Mouse (Mus musculus) forebrain, embryonic 15.5 days (tissue): ENCODE results near the gene Mepce. TPM values are rescaled to one million over a fixed set of nuclear protein-coding genes. Genes with fewer than 3 reads are reported as not detected.

Experiments
- ATAC-seq: fragments of 200-750 bp; cut with Nextera tagmentation; replicated peaks from 2 replicates; pipeline ENCODE4 v1.8.0; 2017; ENCODE audit warnings: mild to moderate bottlenecking, moderate TSS enrichment, moderate library complexity
- H3K27ac ChIP-seq: fragments of 300-500 bp; sonication (generic); replicated peaks from 2 replicates; pipeline ENCODE4 v1.5.1; 2015; ENCODE audit warnings: mild to moderate bottlenecking, inconsistent platforms
- H3K27me3 ChIP-seq: fragments of 300-500 bp; sonication (generic); 2 replicates; pipeline ENCODE4 v1.6.1; 2015; ENCODE audit warnings: inconsistent platforms
- H3K36me3 ChIP-seq: fragments of 300-500 bp; sonication (generic); 2 replicates; pipeline ENCODE4 v1.6.1; 2015; ENCODE audit warnings: mild to moderate bottlenecking, inconsistent platforms
- H3K4me1 ChIP-seq: fragments of 300-500 bp; sonication (generic); 2 replicates; pipeline ENCODE4 v1.6.1; 2015; ENCODE audit warnings: inconsistent platforms
- H3K4me2 ChIP-seq: fragments of 300-500 bp; sonication (generic); replicated peaks from 2 replicates; pipeline ENCODE4 v1.6.1; 2015; ENCODE audit warnings: mild to moderate bottlenecking, inconsistent platforms
- H3K4me3 ChIP-seq: fragments of 300-500 bp; sonication (generic); 2 replicates; pipeline ENCODE4 v1.5.1; 2015; ENCODE audit warnings: mild to moderate bottlenecking, inconsistent platforms
- H3K9ac ChIP-seq: fragments of 300-500 bp; sonication (generic); replicated peaks from 2 replicates; pipeline ENCODE4 v1.6.1; 2015; ENCODE audit warnings: mild to moderate bottlenecking, inconsistent platforms
- H3K9me3 ChIP-seq: fragments of 300-500 bp; sonication (generic); 2 replicates; pipeline ENCODE4 v1.6.1; 2016; ENCODE audit warnings: inconsistent platforms
- WGBS: fragments of 180-500 bp; shearing (Covaris S2); methylation state at CpG from one replicate; pipeline ENCODE4 v1.1.7; 2015; ENCODE audit warnings: mixed read lengths; 5-methylcytosine and 5-hydroxymethylcytosine counted together
- polyA plus RNA-seq: library from polyadenylated mRNA; unstranded; fragments of >200 nt; fragmentation: Nextera tagmentation; extraction: Ambion mirVana; gene quantifications from 2 replicates; pipeline ENCODE4 v1.2.1, GENCODE M21; 2015

Mepce gene
- polyA plus RNA-seq, 1 experiment from 2014 or later: 12.3 TPM

DNA sequence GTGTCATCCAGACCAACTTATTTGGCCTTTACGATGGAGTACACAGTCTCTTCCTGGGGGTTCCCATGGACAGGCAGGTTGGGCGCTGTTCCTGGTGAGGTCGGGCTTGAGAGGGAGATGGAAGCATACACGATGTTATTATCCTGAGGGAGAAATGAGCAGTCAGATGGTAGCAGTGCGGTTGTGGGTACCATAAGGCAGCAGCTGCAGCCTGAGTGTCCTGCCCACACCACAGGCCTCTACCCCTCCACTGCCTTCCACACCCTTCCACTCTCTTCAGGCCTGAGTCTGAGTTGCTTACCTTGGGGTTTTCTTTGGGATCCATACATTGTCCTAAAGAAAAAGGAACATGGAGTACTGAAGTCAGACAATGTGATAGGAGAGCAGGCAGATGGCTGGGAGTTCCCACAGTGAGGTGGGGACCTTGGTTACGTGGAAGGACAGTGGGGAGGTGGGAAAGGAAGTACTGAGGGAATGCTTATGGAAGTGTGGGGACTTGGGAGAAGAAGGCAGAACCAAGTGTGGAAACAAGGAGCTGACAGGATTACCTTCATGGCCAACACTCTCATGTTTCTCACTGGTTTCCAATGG, 36.1 kb upstream of the Mepce start:
- no peak overlapping the region for H3K4me2 ChIP-seq
- WGBS: 95% methylated on average over 6 of the region's 6 CpGs

DNA sequence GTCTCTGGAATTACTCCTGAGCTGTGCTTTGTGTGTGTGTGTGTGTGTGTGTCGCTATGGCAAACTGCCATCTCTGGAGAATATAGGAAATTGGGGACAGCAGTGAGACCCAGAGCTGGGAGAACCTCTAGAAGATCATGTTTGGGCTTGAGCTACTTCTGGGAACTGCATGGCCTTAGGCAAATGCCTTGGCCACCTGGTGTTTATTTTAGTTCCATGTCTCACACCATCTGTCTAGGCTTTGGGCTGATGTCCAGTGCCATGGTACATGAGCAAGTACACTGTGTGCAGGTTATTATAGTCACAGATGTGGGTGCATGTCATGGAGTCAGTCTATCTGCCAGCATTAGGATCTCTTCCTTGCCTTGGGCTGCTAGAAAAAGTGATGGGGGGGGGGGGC, 35.1 kb upstream of the Mepce start:
- no peaks in the 10 kb centered on the region for H3K27me3 ChIP-seq
- H3K9ac ChIP-seq: no peak overlapping the region
- H3K4me2 ChIP-seq: no peak overlapping the region
- H3K9me3 ChIP-seq: no peaks in the 10 kb centered on the region
- ATAC-seq: no peak
- WGBS: 84% methylated on average over 1 of the region's 1 CpGs
- no peak overlapping the region for H3K27ac ChIP-seq
- no peaks in the 10 kb centered on the region for H3K4me1 ChIP-seq
- H3K4me3 ChIP-seq: no peak overlapping the region
- H3K36me3 ChIP-seq: no peaks in the 10 kb centered on the region

More for the DNA sequence above, 36.1 kb upstream of the Mepce start:
- H3K27me3 ChIP-seq: no peaks in the 10 kb centered on the region
- no peak for ATAC-seq
- no peaks in the 10 kb centered on the region for H3K36me3 ChIP-seq
- no peaks in the 10 kb centered on the region for H3K4me1 ChIP-seq
- H3K27ac ChIP-seq: no peak overlapping the region
- H3K9ac ChIP-seq: no peak overlapping the region
- H3K4me3 ChIP-seq: no peak overlapping the region
- H3K9me3 ChIP-seq: no peaks in the 10 kb centered on the region

DNA sequence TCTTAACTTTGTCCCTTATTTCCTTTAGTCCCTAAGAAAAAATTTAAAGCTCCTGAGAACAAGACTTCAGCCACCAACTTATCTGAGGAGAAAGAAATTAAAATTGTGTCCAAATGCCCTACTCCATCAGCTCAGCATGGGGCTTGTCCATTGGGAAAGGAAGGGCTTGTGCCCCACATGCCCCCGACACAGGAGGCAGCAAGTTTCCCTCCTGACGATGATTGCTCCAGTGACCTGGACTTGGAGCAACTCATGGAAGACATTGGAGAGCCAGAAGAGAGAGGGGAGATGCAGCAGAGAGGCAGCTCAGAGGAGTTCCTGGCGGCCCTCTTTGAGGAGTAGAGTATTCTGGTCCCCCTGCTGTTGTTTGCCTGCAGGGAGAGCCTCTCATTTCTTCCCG, 34.7 kb upstream of the Mepce start:
- H3K9me3 ChIP-seq: no peaks in the 10 kb centered on the region
- ATAC-seq: no peak
- H3K27ac ChIP-seq: no peak overlapping the region
- 65% methylated on average over 4 of the region's 4 CpGs for WGBS
- no peaks in the 10 kb centered on the region for H3K27me3 ChIP-seq
- H3K4me2 ChIP-seq: no peak overlapping the region
- H3K9ac ChIP-seq: no peak overlapping the region
- H3K36me3 ChIP-seq: no peaks in the 10 kb centered on the region
- H3K4me3 ChIP-seq: no peak overlapping the region
- no peaks in the 10 kb centered on the region for H3K4me1 ChIP-seq

DNA sequence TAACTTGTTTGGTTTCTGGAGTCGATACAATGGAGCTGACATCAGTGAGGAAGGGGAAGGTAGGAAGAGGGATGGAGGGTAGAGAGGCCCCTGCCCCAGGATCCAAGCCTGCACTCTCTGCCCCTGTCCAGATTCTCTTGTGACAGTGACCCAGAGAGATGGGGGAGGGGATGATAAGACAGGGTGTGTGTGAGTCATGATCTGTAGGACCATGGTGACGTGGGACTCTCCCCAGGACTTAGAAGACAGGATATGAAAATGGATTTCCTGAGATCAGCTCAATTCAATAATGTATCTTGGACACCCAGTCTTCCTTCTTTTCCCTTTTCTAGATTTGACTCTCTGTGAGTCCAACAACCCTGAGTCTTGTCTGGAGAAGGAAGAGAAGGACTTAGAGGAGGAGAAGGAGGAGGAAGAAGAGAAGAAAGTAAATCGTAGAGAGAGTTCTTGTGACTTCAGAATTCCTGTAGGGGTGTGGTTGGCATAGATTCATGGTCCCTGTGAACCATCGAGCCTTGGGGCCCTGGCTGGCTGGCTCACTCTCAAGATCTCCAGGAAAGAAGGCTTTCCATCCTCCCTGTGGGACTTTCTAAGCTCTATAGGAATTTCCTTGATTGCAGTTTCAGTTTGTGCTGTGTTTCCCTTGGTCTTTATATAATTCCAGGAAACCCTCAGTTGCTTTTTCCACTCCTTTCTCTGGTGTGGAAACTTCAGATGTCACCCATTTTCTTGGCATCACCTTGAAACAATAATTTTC, 30.2 kb upstream of the Mepce start:
- Histone ChIP-seq H3K9ac (no peak overlapping the region), H3K36me3 (no peaks in the 10 kb centered on the region), H3K27me3 (no peaks in the 10 kb centered on the region), H3K27ac (no peak overlapping the region), H3K4me1 (no peaks in the 10 kb centered on the region), H3K9me3 (no peaks in the 10 kb centered on the region), H3K4me3 (no peak overlapping the region), H3K4me2 (no peak overlapping the region)
- no peak for ATAC-seq
- 80% methylated on average over 4 of the region's 4 CpGs for WGBS

DNA sequence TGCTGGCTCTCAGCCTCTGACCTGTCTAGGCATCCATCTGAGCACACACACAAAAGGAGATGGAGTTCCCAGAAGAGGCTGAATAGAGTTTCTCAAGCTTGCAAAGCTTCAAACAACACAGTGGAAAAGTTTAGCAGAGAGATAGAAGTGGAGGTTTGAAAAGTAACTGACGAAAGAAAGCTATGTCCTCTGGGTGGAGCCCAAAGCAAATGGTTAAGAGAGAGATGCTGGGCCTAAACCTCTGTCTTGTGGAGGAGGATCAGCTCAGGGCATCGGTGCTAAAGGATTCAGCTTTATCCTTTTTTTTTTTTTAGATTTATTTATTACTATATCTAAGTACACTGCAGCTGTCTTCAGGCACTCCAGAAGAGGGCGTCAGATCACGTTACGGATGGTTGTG, 20.9 kb upstream of the Mepce start:
- no peak overlapping the region for H3K27ac ChIP-seq
- no peaks in the 10 kb centered on the region for H3K36me3 ChIP-seq
- H3K4me3 ChIP-seq: no peak overlapping the region
- H3K27me3 ChIP-seq: no peaks in the 10 kb centered on the region
- no peak overlapping the region for H3K9ac ChIP-seq
- no peaks in the 10 kb centered on the region for H3K4me1 ChIP-seq
- H3K4me2 ChIP-seq: no peak overlapping the region
- 91% methylated on average over 5 of the region's 5 CpGs for WGBS
- H3K9me3 ChIP-seq: no peaks in the 10 kb centered on the region
- no peak for ATAC-seq

DNA sequence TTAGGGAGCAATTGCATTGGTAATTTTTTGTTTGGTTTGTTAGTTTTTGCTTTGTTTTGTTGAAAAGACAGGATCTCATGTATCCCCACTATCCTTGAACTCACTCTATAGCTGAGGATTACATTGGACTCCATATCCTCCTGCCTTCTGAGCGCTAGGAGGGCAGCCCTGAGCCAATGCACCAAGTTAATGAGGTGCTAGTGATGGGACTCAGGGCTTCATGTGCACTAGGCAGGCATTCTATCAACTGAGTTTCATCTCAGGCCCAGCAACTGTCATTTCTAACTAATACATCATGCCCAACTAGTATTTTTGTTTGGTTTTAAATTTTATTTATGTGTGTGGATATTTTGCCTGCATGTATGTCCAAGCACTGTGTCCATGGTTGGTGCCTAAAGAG, 18.7 kb upstream of the Mepce start:
- Histone ChIP-seq H3K4me2 (no peak overlapping the region), H3K27ac (no peak overlapping the region), H3K36me3 (no peaks in the 10 kb centered on the region), H3K4me1 (no peaks in the 10 kb centered on the region), H3K9ac (no peak overlapping the region), H3K4me3 (no peak overlapping the region), H3K27me3 (no peaks in the 10 kb centered on the region), H3K9me3 (no peaks in the 10 kb centered on the region)
- no peak for ATAC-seq
- WGBS: 79% methylated on average over 1 of the region's 1 CpGs

DNA sequence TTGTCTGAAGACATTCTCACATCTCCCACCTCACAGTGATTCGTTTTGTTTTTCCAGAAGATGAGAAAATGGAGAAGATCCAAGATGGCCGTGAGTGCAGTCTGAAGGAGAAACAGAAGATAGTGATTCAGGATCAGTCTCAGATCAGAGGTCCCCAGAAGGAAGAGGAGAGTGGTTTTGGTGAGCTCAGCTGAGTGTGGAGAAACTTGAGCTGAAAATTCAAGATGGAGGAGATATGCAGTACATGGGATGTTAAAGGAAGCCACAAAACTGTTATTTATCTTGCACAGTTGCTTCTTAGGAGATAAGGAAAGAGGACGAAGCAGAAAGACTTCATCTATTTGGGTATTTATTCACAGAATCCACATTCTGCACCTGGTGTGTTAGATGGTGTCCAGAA, 13.5 kb upstream of the Mepce start:
- WGBS: 87% methylated on average over 3 of the region's 3 CpGs
- no peaks in the 10 kb centered on the region for H3K4me1 ChIP-seq

DNA sequence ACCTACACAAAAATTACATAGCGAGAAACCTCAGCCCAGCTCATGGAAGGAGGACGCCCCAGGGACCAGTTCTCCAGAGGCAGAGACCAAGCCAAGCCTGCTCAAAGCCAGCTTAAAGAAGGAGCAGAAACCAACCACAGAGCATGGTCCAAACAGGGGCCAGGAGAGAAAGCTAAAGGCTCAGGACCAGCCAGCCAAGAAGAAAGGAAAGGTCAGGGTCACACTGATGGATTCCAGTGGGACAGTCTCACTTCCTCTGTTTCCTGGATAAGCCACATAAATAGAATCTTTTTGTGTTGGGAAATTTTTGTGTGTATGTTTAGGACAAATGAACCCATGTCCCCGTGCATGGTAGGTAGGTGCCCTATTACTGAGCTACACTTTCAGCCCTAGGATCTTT, 9.2 kb upstream of the Mepce start:
- no peak overlapping the region for H3K4me2 ChIP-seq
- no peaks in the 10 kb centered on the region for H3K9me3 ChIP-seq
- H3K36me3 ChIP-seq: no peaks in the 10 kb centered on the region

More for the DNA sequence above, 13.5 kb upstream of the Mepce start:
- no peak overlapping the region for H3K4me2 ChIP-seq
- ATAC-seq: no peak
- no peaks in the 10 kb centered on the region for H3K9me3 ChIP-seq
- no peak overlapping the region for H3K4me3 ChIP-seq
- H3K9ac ChIP-seq: no peak overlapping the region
- no peaks in the 10 kb centered on the region for H3K36me3 ChIP-seq
- H3K27me3 ChIP-seq: no peaks in the 10 kb centered on the region
- no peak overlapping the region for H3K27ac ChIP-seq

DNA sequence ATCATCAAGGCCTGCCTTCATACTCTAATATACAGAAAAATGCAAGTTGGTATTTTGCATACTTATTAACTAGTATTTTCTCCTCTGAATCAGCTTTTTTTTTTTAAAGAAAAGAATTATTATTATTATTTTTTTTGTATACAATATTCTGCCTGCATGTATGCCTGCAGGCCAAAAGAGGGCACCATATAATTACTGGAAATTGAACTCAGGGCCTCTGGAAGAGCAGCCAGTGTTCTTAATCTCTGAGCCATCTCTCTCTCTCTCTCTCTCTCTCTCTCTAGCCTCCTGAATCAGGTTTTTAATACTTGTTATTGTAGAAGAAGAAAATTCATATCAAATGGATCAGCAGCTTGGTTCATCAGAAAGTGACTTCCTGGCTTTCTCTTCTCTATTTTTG, 4.1 kb upstream of the Mepce start:
- Histone ChIP-seq H3K27ac (no peak overlapping the region), H3K36me3 (no peaks in the 10 kb centered on the region), H3K9me3 (no peaks in the 10 kb centered on the region), H3K27me3 (no peaks in the 10 kb centered on the region), H3K4me2 (no peak overlapping the region), H3K9ac (no peak overlapping the region), H3K4me3 (no peak overlapping the region), H3K4me1 (peaks cover 5% of the 10 kb centered on the region; the same call in 1 of the 2 replicates)
- ATAC-seq: no peak

More for the DNA sequence above, 9.2 kb upstream of the Mepce start:
- WGBS: 81% methylated on average over 3 of the region's 3 CpGs
- Histone ChIP-seq H3K4me3 (no peak overlapping the region), H3K4me1 (no peaks in the 10 kb centered on the region), H3K27me3 (no peaks in the 10 kb centered on the region), H3K9ac (no peak overlapping the region), H3K27ac (no peak overlapping the region)
- no peak for ATAC-seq

DNA sequence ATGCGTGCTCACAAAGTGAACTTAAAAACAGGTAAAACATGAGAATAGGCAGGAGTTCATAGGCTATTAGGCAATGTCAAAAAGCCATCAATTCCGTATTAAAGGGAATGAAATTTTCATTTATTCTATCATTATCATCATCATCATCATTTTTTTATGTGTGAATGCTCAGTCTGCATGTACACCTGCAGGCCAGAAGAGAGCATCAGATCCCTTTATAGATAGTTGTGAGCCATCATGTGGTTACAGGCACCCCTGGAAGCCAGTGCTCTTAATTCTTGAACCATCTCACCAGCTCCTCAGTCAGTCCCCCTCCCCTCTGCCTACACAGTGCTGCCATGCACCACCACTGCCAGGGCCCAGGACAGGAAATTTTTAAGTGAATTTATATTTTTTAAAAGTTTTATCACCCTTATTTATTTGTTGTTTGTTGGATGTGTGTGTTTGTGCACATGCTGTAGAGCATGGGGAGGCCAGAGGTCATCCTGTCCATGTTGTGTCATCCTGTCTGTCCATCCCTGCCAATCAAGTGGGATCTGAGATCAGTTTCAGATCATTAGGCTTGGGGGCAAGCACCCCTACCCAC, 1.6 kb upstream of the Mepce start:
- ATAC-seq: no peak
- Histone ChIP-seq H3K4me1 (peaks cover 18% of the 10 kb centered on the region), H3K9ac (no peak overlapping the region), H3K36me3 (peaks cover 5% of the 10 kb centered on the region; the same call in 1 of the 2 replicates), H3K4me3 (no peak overlapping the region), H3K4me2 (no peak overlapping the region), H3K27me3 (no peaks in the 10 kb centered on the region), H3K27ac (no peak overlapping the region), H3K9me3 (no peaks in the 10 kb centered on the region)
- WGBS: 99% methylated on average over 2 of the region's 2 CpGs

DNA sequence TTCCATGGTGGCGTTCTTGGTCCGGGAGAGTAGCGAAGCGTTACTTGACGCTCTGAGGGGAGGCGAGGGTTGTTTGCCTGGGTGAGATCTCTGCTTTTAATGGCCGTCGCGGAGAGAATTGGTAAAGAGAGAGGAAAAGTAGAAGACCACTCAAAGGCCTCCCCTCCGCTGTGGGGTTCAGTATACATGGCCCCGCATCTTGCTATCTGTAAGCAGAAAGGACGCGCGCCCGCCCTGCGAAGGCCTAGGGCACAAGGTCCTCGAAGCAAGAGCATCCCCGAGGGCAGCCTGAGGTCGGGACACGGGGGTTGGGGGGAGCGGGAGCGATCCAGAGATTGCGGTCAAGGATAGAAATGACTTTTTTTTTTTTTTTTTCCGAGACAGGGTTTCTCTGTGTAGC, 716 bp upstream of the Mepce start:
- no peak for ATAC-seq
- Histone ChIP-seq H3K4me1 (peaks cover 27% of the 10 kb centered on the region), H3K27me3 (no peaks in the 10 kb centered on the region), H3K4me2 (peak overlapping the region; percentile 95), H3K4me3 (peak overlapping the region; percentile 86), H3K27ac (no peak overlapping the region), H3K36me3 (peaks cover 11% of the 10 kb centered on the region), H3K9me3 (no peaks in the 10 kb centered on the region), H3K9ac (no peak overlapping the region)
- WGBS: 76% methylated on average over 24 of the region's 24 CpGs

DNA sequence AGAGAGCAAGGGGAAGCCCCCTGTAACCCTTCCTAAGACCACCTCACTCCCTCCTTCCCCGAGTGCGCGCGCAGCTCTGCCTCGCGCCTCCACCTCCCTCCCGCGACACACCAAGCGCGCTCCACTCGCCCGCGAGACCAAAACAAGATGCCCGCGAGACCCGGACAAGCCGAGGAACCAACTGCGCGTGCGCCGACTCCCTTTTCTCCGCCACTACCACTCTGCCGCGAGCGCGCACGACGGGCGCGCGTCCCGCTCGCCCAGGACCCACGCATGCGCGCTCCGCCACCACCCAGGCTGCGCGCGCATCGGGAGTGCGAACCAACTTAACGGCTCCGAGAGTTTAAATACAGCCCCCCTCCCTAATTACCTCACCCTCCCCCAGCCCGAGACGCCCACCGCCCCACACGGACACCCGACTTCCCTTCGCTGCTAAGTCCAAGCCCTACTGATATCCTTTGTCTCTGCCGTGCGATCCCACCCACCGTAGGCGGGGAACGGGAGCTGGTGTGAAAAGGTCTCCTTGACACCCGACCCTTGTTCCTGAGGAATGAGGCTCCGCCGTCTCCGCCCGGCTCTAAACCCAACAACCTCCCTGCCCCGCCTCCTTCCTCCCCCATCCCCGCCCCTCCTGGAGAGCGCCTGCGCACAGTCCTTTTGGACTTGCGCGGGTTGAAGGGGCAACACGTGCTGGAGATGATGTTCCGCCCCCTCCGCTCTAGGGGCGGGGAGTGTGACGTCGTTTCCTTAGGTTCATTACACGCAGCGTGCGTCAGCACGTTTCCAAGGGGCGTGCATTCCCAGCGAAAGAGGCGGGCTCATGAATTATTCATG, 1.1 kb downstream of the Mepce start:
- Histone ChIP-seq H3K36me3 (peaks cover 29% of the 10 kb centered on the region), H3K9me3 (no peaks in the 10 kb centered on the region), H3K4me1 (peaks cover 44% of the 10 kb centered on the region), H3K9ac (peak overlapping the region; percentile 95), H3K4me3 (peak overlapping the region; percentile 86), H3K27me3 (no peaks in the 10 kb centered on the region), H3K27ac (peak overlapping the region; percentile 99), H3K4me2 (peak overlapping the region; percentile 95)
- WGBS: under 1% methylated on average over 78 of the region's 79 CpGs
- ATAC-seq: peak; percentile 80
